Mouse (Mus musculus): ENCODE data around the gene Atg9b. TPM values are rescaled to one million over a fixed set of nuclear protein-coding genes. Genes with fewer than 3 reads are reported as not detected.

The Atg9b gene
- 2.0 and 3.0 TPM in 2 replicates for polyA plus RNA-seq (2015; fragmentation: Nextera tagmentation; extraction: Ambion mirVana)

GRCm38 (mm10) chr5:24391864-24392263 lies at the start of gene Atg9b:
TSS of gene Atg9b (minus strand) at chr5:24392143.
- DNase-seq (ENCODE audit: low spot score), result no peak

- no peak for DNase-seq (ENCODE audit: low spot score)
Observed at GRCm38 (mm10) chr5:24441187-24441586, 49.2 kb upstream of the Atg9b start.

- DNase-seq (ENCODE audit: low spot score), result no peak
Observed at GRCm38 (mm10) chr5:24433993-24434392, 42.0 kb upstream of the Atg9b start.

GRCm38 (mm10) chr5:24428596-24428995 lies 36.7 kb upstream of the Atg9b start:
- no peak for DNase-seq (ENCODE audit: low spot score)

GRCm38 (mm10) chr5:24427981-24428402 lies 36.0 kb upstream of the Atg9b start:
- no peak for DNase-seq (ENCODE audit: low spot score)

GRCm38 (mm10) chr5:24427285-24427633 lies 35.3 kb upstream of the Atg9b start:
- DNase-seq (ENCODE audit: low spot score), result no peak

- no peak for DNase-seq (ENCODE audit: low spot score)
Observed at GRCm38 (mm10) chr5:24426556-24427284, 34.8 kb upstream of the Atg9b start.

- peak; percentile 28 for DNase-seq (ENCODE audit: low spot score)
Observed at GRCm38 (mm10) chr5:24426037-24426432, 34.1 kb upstream of the Atg9b start.

- DNase-seq (ENCODE audit: low spot score), result peak; percentile 73
Observed at GRCm38 (mm10) chr5:24425421-24426036, 33.6 kb upstream of the Atg9b start.

GRCm38 (mm10) chr5:24424861-24425411 lies 33.0 kb upstream of the Atg9b start:
- DNase-seq (ENCODE audit: low spot score), result peak; percentile 93

- peak; percentile 27 for DNase-seq (ENCODE audit: low spot score)
Observed at GRCm38 (mm10) chr5:24424004-24424781, 32.2 kb upstream of the Atg9b start.

GRCm38 (mm10) chr5:24423129-24424003 lies 31.4 kb upstream of the Atg9b start, which contains the start of the genes Cdk5 and Slc4a2:
TSS of gene Cdk5 (minus strand) at chr5:24423530.
TSS of gene Slc4a2 (plus strand) at chr5:24423837.
- peak; percentile 99 for DNase-seq (ENCODE audit: low spot score)

- DNase-seq (ENCODE audit: low spot score), result no peak
Observed at GRCm38 (mm10) chr5:24420381-24420780, 28.4 kb upstream of the Atg9b start.

- DNase-seq (ENCODE audit: low spot score), result no peak
Observed at GRCm38 (mm10) chr5:24417587-24417986, 25.6 kb upstream of the Atg9b start.

- peak; percentile 84 for DNase-seq (ENCODE audit: low spot score)
Observed at GRCm38 (mm10) chr5:24416222-24416736, 24.3 kb upstream of the Atg9b start.

GRCm38 (mm10) chr5:24413938-24414337 lies 22.0 kb upstream of the Atg9b start:
- no peak for DNase-seq (ENCODE audit: low spot score)

GRCm38 (mm10) chr5:24413042-24413693 lies 21.2 kb upstream of the Atg9b start, which contains the start of gene Asic3:
TSS of gene Asic3 (plus strand) at chr5:24413392.
- DNase-seq (ENCODE audit: low spot score), result no peak

GRCm38 (mm10) chr5:24412063-24412462 lies 20.1 kb upstream of the Atg9b start:
- no peak for DNase-seq (ENCODE audit: low spot score)

- no peak for DNase-seq (ENCODE audit: low spot score)
Observed at GRCm38 (mm10) chr5:24409466-24409865, 17.5 kb upstream of the Atg9b start.

GRCm38 (mm10) chr5:24408651-24409050 lies 16.7 kb upstream of the Atg9b start:
- no peak for DNase-seq (ENCODE audit: low spot score)

Data from thymus, postnatal 0 days (tissue).